Mouse (Mus musculus) NIH3T3 (cell line): ENCODE measurements at regions not wholly inside any gene's neighbourhood (a gene's known extent, or its start where the extent isn't known, plus 50 kb on each side); places are given as distances from the start of the nearest gene placed in this dataset.
"Not testable (repeated sequence)": the region's sequence is repeated elsewhere in the genome, so short reads cannot be mapped to it uniquely, and the experiment has no call there.

ENCODE experiments used
- DNase-seq: peaks from one replicate; pipeline ENCODE4 v3.0.0-alpha.2; 2012; ENCODE audit warnings: low read depth

DNA sequence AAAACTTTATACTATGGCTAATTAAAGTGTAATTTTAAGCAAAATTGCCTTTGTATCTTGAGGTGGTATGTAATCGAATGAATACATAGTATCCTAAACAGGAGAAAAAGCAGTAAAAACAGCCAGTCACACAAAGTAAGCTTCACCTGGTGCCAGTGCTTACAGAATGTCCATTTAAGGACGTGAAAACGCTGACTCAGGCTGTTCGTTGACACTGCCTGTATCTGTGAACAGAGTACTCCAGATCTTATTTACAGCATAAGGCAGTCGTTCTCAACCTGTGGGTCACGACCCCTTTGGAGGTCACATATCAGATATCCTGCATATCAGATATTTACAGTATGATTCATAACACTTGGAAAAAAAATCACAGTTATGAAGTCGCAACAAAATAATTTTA, 194.8 kb downstream of the Wdr20rt start:
- DNase-seq = no peak

DNA sequence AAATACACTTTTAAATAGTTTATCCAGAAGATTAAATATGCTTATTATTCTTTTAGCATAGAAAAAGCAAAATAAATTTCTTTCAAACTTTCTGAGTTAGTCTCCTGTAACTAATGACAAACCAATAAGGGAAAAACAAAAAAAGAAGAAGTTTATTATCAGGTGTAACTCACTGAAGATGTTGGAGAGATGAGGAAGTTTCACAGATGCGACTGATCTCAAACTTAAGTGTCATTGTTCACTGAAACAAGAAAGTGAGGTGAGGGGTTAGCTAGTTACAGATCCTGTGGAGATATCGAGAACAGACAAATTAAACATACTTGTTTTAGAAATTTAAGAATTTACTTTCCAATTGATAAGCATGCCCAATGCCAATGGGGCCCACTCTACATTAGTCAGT, 199.2 kb downstream of the Wdr20rt start:
- DNase-seq = no peak

GRCm38 (mm10) chr12:65425440-65425839, 200.1 kb downstream of the Wdr20rt start:
- no peak for DNase-seq

DNA sequence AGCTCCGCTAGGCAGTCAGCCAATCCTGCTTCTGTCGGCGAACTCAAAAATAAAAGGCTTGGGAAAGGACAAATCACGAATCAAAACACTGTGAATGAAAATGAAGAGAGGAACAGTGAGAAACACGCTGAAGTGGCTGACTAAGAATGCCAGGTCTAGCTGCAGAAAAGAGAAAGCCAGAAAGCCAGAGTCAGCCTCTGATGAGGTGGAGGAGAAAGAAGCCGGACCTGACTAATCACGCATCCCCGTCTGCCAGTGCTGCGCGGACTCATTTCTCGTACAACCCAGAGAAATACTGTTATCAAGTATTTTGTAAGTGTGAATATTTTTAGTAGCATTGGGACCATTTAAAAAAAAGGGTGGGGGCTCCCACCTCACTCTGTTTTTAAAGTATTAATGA, 201.6 kb downstream of the Wdr20rt start:
- no peak for DNase-seq

- no peak for DNase-seq
Measured at GRCm38 (mm10) chr12:65428214-65428981, 203.1 kb downstream of the Wdr20rt start.

GRCm38 (mm10) chr12:65450845-65451244, 225.5 kb downstream of the Wdr20rt start:
- no peak for DNase-seq

- DNase-seq = no peak
Measured at GRCm38 (mm10) chr12:65455683-65456082, 230.4 kb downstream of the Wdr20rt start.

GRCm38 (mm10) chr12:65456956-65457355, 231.6 kb downstream of the Wdr20rt start:
- DNase-seq = no peak

- no peak for DNase-seq
Measured at GRCm38 (mm10) chr12:65464246-65464645, 238.9 kb downstream of the Wdr20rt start.

DNA sequence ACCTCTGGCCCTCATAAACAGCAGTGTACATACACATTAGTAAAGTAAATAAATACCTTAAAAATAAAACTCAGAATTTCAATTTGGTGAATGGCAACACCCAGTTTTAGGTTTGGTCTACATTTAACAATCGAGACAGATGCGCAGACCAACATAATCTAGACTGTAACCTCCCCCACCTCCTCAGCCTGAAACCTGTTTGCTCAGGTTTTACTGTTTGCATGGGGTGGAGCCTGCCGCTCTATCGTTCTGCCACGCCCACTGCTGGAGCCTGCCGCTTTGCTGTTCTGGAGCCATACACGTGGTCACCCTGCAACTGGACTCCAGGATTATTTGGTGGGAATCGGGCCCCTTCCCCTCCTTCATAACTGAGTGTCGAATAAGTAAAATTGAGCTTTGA, 253.4 kb downstream of the Wdr20rt start:
- DNase-seq = not testable (repeated sequence)

DNA sequence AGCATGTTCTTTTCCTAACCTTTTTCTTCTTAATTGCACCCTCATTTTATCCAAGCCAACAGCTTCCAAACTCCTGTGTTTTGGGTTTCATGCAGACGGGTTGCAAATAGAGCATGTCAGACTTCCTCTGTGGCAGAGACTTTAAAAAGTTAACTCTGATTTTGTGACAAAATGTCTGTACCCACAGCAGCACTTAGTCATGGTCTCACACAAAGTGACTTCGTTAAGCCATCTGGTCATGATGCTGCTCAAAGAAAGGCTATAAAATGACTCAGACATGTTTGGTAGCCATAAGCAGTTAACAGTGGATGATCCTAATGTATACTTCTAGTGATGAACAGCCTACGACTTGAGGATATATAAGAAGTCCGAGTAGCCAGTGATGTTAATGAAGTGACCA, 255.5 kb downstream of the Wdr20rt start:
- no peak for DNase-seq

DNA sequence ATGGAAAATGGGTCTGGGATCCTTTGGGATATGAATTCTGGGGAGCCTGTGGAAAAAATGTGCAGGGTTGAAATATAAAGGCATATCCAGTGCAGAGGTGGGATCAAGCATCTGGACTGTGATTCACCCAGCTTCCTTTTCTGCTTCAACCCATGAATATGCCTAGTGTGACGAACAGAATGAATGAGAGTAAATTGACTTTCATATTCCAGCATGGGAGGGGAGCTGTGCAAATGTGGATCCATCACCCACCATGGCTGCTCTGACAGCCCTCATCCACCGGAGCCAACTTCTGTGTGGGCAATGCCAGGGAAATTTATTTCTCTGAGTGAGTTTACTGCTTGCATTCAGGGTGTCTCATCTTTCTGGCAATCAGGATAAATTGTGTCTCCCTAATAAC, 265.8 kb downstream of the Wdr20rt start:
- DNase-seq = no peak

GRCm38 (mm10) chr12:65494388-65495030, 269.2 kb downstream of the Wdr20rt start:
- DNase-seq = no peak

DNA sequence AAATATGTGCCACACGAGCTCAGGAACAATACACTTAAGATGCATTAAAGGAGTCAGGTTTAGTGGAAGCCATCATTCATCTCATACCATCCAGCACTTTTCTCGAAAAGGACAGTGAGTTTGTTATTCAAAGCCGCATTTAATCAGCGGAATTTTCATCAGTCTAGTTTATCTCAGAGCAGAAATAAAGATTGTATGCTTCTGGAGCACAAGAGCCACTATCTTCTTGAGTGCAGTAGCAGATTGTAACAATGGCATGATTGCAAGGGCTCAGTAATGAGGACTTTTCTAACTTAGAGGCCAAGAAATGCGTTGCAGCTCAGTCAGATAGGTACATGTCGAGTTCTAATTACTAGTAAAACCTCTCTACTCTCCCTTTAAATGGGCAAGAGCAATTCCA, 271.3 kb downstream of the Wdr20rt start:
- DNase-seq = no peak

GRCm38 (mm10) chr12:65497602-65498001, 272.3 kb downstream of the Wdr20rt start:
- no peak for DNase-seq

GRCm38 (mm10) chr12:65501459-65501858, 276.1 kb downstream of the Wdr20rt start:
- no peak for DNase-seq

- DNase-seq = no peak
Measured at GRCm38 (mm10) chr12:65502045-65502444, 276.7 kb downstream of the Wdr20rt start.

DNA sequence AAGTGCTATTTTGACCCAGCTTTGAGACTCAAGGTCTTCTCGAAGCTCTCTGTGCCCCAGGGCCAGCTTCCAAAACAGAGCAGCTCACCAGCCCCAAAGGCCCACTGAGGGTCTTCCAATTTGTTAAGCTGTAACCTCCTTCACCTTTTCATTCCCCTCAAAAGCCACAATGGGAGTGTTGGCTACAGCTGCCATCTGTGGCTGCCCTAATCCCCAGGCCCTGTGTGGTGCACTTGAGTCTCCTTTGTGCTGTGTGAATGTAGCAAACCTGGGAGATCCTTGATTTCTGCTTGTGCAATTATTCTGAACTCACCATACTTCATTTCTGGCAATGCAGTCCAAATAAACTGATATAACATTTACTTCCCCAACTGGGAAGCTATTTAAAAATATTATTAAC, 287.8 kb downstream of the Wdr20rt start:
- no peak for DNase-seq

DNA sequence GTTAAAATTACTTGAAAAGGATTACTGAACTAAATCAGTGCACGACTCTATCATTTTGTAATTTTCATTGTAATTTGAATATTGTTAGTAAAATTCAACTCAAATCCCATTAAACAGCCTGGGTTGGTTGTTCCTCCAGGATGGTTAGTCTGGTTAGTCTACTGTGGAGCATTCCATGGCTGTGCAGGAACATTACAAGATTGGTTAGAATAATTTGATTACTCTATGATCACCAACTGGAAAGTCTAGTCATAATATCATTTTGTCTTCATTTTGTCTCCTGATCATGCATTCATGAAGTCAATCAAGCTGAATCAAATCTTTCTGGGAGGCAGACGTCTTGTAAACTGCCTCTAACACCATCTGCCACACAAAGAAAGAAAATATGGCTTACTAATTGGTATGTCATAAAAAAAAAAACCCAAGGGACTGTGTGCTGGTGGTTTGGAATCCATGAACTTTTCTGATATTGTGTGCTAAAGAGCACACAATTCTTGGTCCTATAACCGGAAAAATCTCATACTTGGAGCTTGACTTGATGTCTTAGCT, 308.9 kb downstream of the Wdr20rt start:
- no peak for DNase-seq

- DNase-seq = no peak
Measured at GRCm38 (mm10) chr12:65548301-65548700, 323.0 kb downstream of the Wdr20rt start.

DNA sequence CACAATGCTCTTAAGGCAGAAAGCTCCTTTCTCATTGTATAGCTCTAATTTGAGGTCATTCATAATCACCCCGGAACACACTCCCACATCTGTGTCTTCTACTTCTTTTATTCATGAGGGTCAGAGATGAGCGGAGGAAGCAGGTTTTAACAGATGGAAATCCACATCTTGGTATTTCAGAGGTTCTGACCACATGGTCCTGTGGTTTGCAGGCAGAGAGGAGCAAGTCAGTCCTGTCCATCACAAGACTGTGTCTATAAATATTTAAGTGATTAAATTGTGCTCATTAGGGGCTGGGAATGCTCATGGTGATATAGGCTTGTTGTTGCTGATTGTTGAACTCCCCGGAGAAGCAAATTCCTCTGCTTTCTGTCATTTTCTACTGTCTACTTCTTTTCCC, 326.9 kb downstream of the Wdr20rt start:
- no peak for DNase-seq

DNA sequence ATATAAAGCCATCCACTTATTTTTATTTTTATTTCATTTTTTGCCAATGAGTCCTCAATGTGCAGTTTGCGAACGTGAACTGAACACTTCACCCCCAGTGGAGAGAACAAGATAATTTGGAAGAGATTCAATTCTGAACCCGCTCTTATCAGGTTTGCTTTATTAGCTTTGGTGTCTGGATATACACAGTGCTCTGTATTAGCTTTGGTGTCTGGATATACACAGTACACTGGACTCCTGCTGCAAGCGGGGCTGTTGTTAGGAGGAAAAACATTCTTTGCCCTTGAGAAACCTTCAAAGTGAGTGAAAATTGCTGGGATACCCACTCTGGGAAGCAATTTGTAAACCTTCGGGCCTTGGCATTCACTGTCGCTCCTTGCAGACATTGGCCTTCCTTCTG, 333.7 kb downstream of the Wdr20rt start:
- DNase-seq = no peak

DNA sequence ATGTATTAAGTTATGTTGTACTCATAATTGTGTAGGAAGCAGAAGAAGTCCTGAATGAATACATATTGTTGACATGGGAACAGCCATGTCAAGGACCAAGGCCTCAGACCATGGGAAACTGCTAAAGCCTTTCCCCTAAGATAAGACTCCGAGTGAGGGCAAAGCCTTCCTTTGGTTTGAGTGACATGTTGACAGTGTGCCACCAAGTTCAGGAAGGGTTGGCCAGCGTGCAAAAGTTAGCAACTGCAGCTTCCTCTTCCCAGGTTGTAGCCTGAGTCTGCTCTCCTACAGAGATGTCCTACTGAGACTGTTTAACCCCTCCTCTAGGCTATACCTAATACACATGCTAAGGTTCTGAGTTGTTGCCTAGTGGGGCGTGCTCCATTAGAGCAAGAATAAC, 334.5 kb downstream of the Wdr20rt start:
- DNase-seq = no peak

- DNase-seq = no peak
Measured at GRCm38 (mm10) chr12:65571633-65572032, 346.3 kb downstream of the Wdr20rt start.
